Comparison of ENCODE assay signal across 17 mouse cellular contexts in the genomic region with DNA sequence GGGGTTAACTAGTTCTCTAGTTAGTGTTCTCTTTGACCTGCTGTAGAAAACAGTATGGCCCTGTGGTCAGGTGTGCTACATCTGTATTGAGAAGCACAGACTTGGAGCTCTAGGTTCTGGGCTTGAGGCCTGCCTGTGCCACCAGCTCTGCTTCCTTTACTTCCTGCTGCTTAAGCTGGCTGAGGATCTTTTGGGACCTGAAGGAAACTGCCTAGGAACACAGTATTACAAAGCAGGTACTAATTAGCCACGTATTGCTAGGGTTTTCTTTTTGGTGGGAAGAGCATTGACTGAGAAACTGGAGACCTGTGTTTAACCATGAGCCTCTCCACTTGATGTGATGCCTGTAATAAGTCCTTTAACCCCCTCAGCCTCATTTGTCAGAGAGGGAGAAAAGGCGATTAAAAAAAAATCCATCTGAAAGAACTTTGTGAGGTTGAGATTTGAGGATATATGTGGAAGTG. TPM values are rescaled to one million over a fixed set of nuclear protein-coding genes. Genes with fewer than 3 reads are reported as not detected.
DNase-seq lines count a peak whose midpoint lies in the region; ATAC-seq lines count a peak whose summit lies in the region.
"Had no signal": no experiment of that assay in that cellular context is flagged by ENCODE, and none has a peak within 500 bp of the region (broad histone marks: within the 10 kb centered on the region; RNA-seq: fewer than 3 reads in every experiment).

No protein-coding gene starts in this region.

- 35% methylated on average over 2 of the region's 2 CpGs for WGBS in forebrain, embryonic 11.5 days
- WGBS in forebrain, embryonic 15.5 days = 11% methylated on average over 2 of the region's 2 CpGs
- WGBS in midbrain, embryonic 11.5 days = 48% methylated on average over 2 of the region's 2 CpGs
- WGBS in midbrain, embryonic 13.5 days = 50% methylated on average over 2 of the region's 2 CpGs
- WGBS in forebrain, embryonic 16.5 days = 11% methylated on average over 2 of the region's 2 CpGs
- 44% methylated on average over 2 of the region's 2 CpGs for WGBS in limb, embryonic 15.5 days

- no peaks in the 10 kb centered on the region for H3K36me3 ChIP-seq in forebrain, embryonic 11.5 days (ENCODE audit: control insufficient read depth, insufficient read depth, low read length)
- H3K36me3 ChIP-seq in forebrain, embryonic 15.5 days = no peaks in the 10 kb centered on the region
- no peaks in the 10 kb centered on the region for H3K36me3 ChIP-seq in midbrain, embryonic 11.5 days (ENCODE audit: control insufficient read depth, insufficient read depth, low read length)
- no peaks in the 10 kb centered on the region for H3K36me3 ChIP-seq in midbrain, embryonic 13.5 days
- no peaks in the 10 kb centered on the region for H3K36me3 ChIP-seq in forebrain, embryonic 16.5 days (ENCODE audit: control insufficient read depth, insufficient read depth)
- no peaks in the 10 kb centered on the region for H3K36me3 ChIP-seq in limb, embryonic 15.5 days
- H3K36me3 ChIP-seq: embryonic facial prominence, embryonic 13.5 days; liver, embryonic 15.5 days; neural tube, embryonic 12.5 days had no signal

- ATAC-seq in forebrain, embryonic 11.5 days (replicated peaks; ENCODE audit: low FRiP score) = peak; percentile 63; the same call in 1 of the 2 replicates
- ATAC-seq in forebrain, embryonic 15.5 days (replicated peaks) = no peak; the same call in 1 of the 2 replicates
- ATAC-seq in midbrain, embryonic 11.5 days (ENCODE audit: low FRiP score) = no peak
- no peak for ATAC-seq in midbrain, embryonic 13.5 days
- 0 out of 2 replicates have a peak, but pooled peaks have one; percentile 12 for ATAC-seq in forebrain, embryonic 16.5 days
- ATAC-seq in limb, embryonic 15.5 days (ENCODE audit: insufficient number of reproducible peaks, low FRiP score, low TSS enrichment, low read depth) = no peak
- ATAC-seq: lung, postnatal 0 days had no signal

- no peak overlapping the region for H3K9ac ChIP-seq in forebrain, embryonic 11.5 days (ENCODE audit: low read length)
- no peak overlapping the region for H3K9ac ChIP-seq in forebrain, embryonic 15.5 days (replicated peaks)
- no peak overlapping the region for H3K9ac ChIP-seq in midbrain, embryonic 11.5 days (ENCODE audit: low read length)
- no peak overlapping the region for H3K9ac ChIP-seq in midbrain, embryonic 13.5 days (replicated peaks)
- H3K9ac ChIP-seq in forebrain, embryonic 16.5 days (replicated peaks; ENCODE audit: low read depth, low read length) = no peak overlapping the region
- no peak overlapping the region for H3K9ac ChIP-seq in limb, embryonic 15.5 days
- H3K9ac ChIP-seq: embryonic facial prominence, embryonic 13.5 days; liver, embryonic 15.5 days; neural tube, embryonic 12.5 days had no signal

- H3K4me1 ChIP-seq in forebrain, embryonic 11.5 days (replicated peaks; ENCODE audit: control insufficient read depth, insufficient read depth, low read length) = peaks cover 2% of the 10 kb centered on the region; the same call in 1 of the 2 replicates
- peaks cover 11% of the 10 kb centered on the region for H3K4me1 ChIP-seq in forebrain, embryonic 15.5 days
- H3K4me1 ChIP-seq in midbrain, embryonic 11.5 days (ENCODE audit: control insufficient read depth, insufficient read depth, low read length) = no peaks in the 10 kb centered on the region
- H3K4me1 ChIP-seq in midbrain, embryonic 13.5 days (replicated peaks) = peaks cover 16% of the 10 kb centered on the region
- peaks cover 5% of the 10 kb centered on the region; the same call in 1 of the 2 replicates for H3K4me1 ChIP-seq in forebrain, embryonic 16.5 days (replicated peaks; ENCODE audit: control insufficient read depth, insufficient read depth, low read length)
- peaks cover 4% of the 10 kb centered on the region; the same call in 1 of the 2 replicates for H3K4me1 ChIP-seq in limb, embryonic 15.5 days
- H3K4me1 ChIP-seq: liver, embryonic 15.5 days; neural tube, embryonic 12.5 days had no signal

- intact Hi-C loops in left cerebral cortex, postnatal 4 days (cut with DNase I) = no loop called here

- no peak overlapping the region for H3K27ac ChIP-seq in forebrain, embryonic 11.5 days (ENCODE audit: low read depth, low read length)
- H3K27ac ChIP-seq in forebrain, embryonic 15.5 days (replicated peaks) = no peak overlapping the region
- H3K27ac ChIP-seq in midbrain, embryonic 11.5 days (ENCODE audit: low read depth, low read length) = no peak overlapping the region
- H3K27ac ChIP-seq in midbrain, embryonic 13.5 days = no peak overlapping the region
- H3K27ac ChIP-seq in forebrain, embryonic 16.5 days (ENCODE audit: low read length) = no peak overlapping the region
- H3K27ac ChIP-seq in limb, embryonic 15.5 days = peak overlapping the region; percentile 11; the same call in 1 of the 2 replicates
- H3K27ac ChIP-seq: embryonic facial prominence, embryonic 13.5 days; liver, embryonic 15.5 days; neural tube, embryonic 12.5 days had no signal

- DNase-seq in forebrain, embryonic 11.5 days (ENCODE audit: low spot score) = no peak
- peak; percentile 33 for DNase-seq in midbrain, embryonic 11.5 days (ENCODE audit: low spot score, missing footprints)
- DNase-seq in cerebellum, adult 18-20 months = no peak
- DNase-seq in left cerebral cortex, postnatal 4 days = no peak
- DNase-seq: adrenal gland, adult 2 months; cerebellum, adult 2 months; heart, postnatal 4 days; right cerebral cortex, postnatal 4 days; thymus, postnatal 4 days had no signal

- no peak overlapping the region for H3K4me3 ChIP-seq in forebrain, embryonic 11.5 days (ENCODE audit: low read depth, low read length)
- no peak overlapping the region for H3K4me3 ChIP-seq in forebrain, embryonic 15.5 days
- H3K4me3 ChIP-seq in midbrain, embryonic 11.5 days (ENCODE audit: low read depth, low read length) = no peak overlapping the region
- no peak overlapping the region for H3K4me3 ChIP-seq in midbrain, embryonic 13.5 days (replicated peaks)
- no peak overlapping the region for H3K4me3 ChIP-seq in forebrain, embryonic 16.5 days (replicated peaks; ENCODE audit: low read length)
- H3K4me3 ChIP-seq in limb, embryonic 15.5 days = no peak overlapping the region
- H3K4me3 ChIP-seq: embryonic facial prominence, embryonic 13.5 days; liver, embryonic 15.5 days; neural tube, embryonic 12.5 days had no signal

- no peaks in the 10 kb centered on the region for H3K9me3 ChIP-seq in forebrain, embryonic 11.5 days (ENCODE audit: control insufficient read depth, low read length)
- no peaks in the 10 kb centered on the region for H3K9me3 ChIP-seq in forebrain, embryonic 15.5 days
- H3K9me3 ChIP-seq in midbrain, embryonic 11.5 days (ENCODE audit: control insufficient read depth, low read length) = no peaks in the 10 kb centered on the region
- no peaks in the 10 kb centered on the region for H3K9me3 ChIP-seq in midbrain, embryonic 13.5 days
- H3K9me3 ChIP-seq in forebrain, embryonic 16.5 days (ENCODE audit: control insufficient read depth, low read length) = no peaks in the 10 kb centered on the region
- H3K9me3 ChIP-seq in limb, embryonic 15.5 days = no peaks in the 10 kb centered on the region
- H3K9me3 ChIP-seq: embryonic facial prominence, embryonic 13.5 days; liver, embryonic 15.5 days; neural tube, embryonic 12.5 days had no signal

- H3K4me2 ChIP-seq in forebrain, embryonic 11.5 days (ENCODE audit: low read depth, low read length, severe bottlenecking) = no peak overlapping the region
- no peak overlapping the region for H3K4me2 ChIP-seq in forebrain, embryonic 15.5 days (replicated peaks)
- H3K4me2 ChIP-seq in midbrain, embryonic 11.5 days = no peak overlapping the region
- H3K4me2 ChIP-seq in midbrain, embryonic 13.5 days (replicated peaks) = no peak overlapping the region
- H3K4me2 ChIP-seq in forebrain, embryonic 16.5 days (ENCODE audit: low read length) = no peak overlapping the region
- no peak overlapping the region for H3K4me2 ChIP-seq in limb, embryonic 15.5 days
- H3K4me2 ChIP-seq: embryonic facial prominence, embryonic 13.5 days; liver, embryonic 15.5 days; neural tube, embryonic 12.5 days had no signal

- no peaks in the 10 kb centered on the region for H3K27me3 ChIP-seq in forebrain, embryonic 11.5 days (ENCODE audit: control insufficient read depth, insufficient read depth, low read length)
- H3K27me3 ChIP-seq in forebrain, embryonic 15.5 days = no peaks in the 10 kb centered on the region
- no peaks in the 10 kb centered on the region for H3K27me3 ChIP-seq in midbrain, embryonic 11.5 days (ENCODE audit: control insufficient read depth, insufficient read depth, low read length)
- no peaks in the 10 kb centered on the region for H3K27me3 ChIP-seq in midbrain, embryonic 13.5 days
- H3K27me3 ChIP-seq in forebrain, embryonic 16.5 days (replicated peaks; ENCODE audit: control insufficient read depth, insufficient read depth, low read length) = no peaks in the 10 kb centered on the region
- H3K27me3 ChIP-seq in limb, embryonic 15.5 days = no peaks in the 10 kb centered on the region
- H3K27me3 ChIP-seq: embryonic facial prominence, embryonic 13.5 days; liver, embryonic 15.5 days; neural tube, embryonic 12.5 days had no signal

RNA-seq across cellular contexts. Expression of gene Phlpp1, which starts 13.9 kb away (rescaled TPM):
- polyA plus RNA-seq in forebrain, embryonic 11.5 days (2014; fragmentation: Nextera tagmentation; extraction: Ambion mirVana) = 9.7 and 11.5 TPM in 2 replicates
- 8.0 and 8.2 TPM in 2 replicates for polyA plus RNA-seq in forebrain, embryonic 15.5 days (2015; fragmentation: Nextera tagmentation; extraction: Ambion mirVana)
- 6.2 and 6.8 TPM in 2 replicates for polyA plus RNA-seq in midbrain, embryonic 11.5 days (2014; fragmentation: Nextera tagmentation; extraction: Ambion mirVana)
- 7.2 and 8.2 TPM in 2 replicates for polyA plus RNA-seq in midbrain, embryonic 13.5 days (2015; fragmentation: Nextera tagmentation; extraction: Ambion mirVana)
- 7.0 and 7.7 TPM in 2 replicates for polyA plus RNA-seq in forebrain, embryonic 16.5 days (2015; fragmentation: Nextera tagmentation; extraction: Ambion mirVana)
- polyA plus RNA-seq in limb, embryonic 15.5 days (2015; fragmentation: Nextera tagmentation; extraction: Ambion mirVana) = 3.4 and 4.0 TPM in 2 replicates
- total RNA-seq in left cerebral cortex, postnatal 4 days (2021) = 10 to 100 TPM; 49.7 to 51.1 TPM

Comparison
In these comparisons a context has a peak if more than half of its experiments do, and no peak if none do; other contexts are left out.
1. ATAC-seq: peak in forebrain, embryonic 11.5 days (single experiment) and forebrain, embryonic 16.5 days (single experiment); none in forebrain, embryonic 15.5 days (single experiment), midbrain, embryonic 11.5 days (single experiment), midbrain, embryonic 13.5 days (single experiment) and limb, embryonic 15.5 days (single experiment).